Mouse (Mus musculus) stomach, postnatal 0 days (tissue): ENCODE results near the gene E030018B13Rik. TPM values are rescaled to one million over a fixed set of nuclear protein-coding genes. Genes with fewer than 3 reads are reported as not detected.
A peak's percentile ranks its signal among the peaks of the same experiment; 100 is the strongest.

ENCODE experiments used
- ATAC-seq: fragments of 200-750 bp; cut with Nextera tagmentation; 2 replicates; pipeline ENCODE4 v1.8.0; 2017; ENCODE audit not compliant: low FRiP score, low TSS enrichment
- DNase-seq: peaks from one replicate; pipeline ENCODE4 v3.0.0-alpha.2; 2016; ENCODE audit warnings: low spot score
- H3K27ac ChIP-seq: fragments of 300-500 bp; sonication (generic); replicated peaks from 2 replicates; pipeline ENCODE4 v1.5.1; 2014; ENCODE audit warnings: mild to moderate bottlenecking, control low read depth
- H3K27me3 ChIP-seq: fragments of 300-500 bp; sonication (generic); 2 replicates; pipeline ENCODE4 v1.6.1; 2014; ENCODE audit warnings: low read length; ENCODE audit not compliant: control insufficient read depth, insufficient read depth
- H3K36me3 ChIP-seq: fragments of 300-500 bp; sonication (generic); 2 replicates; pipeline ENCODE4 v1.6.1; 2014; ENCODE audit warnings: low read length, mixed read lengths; ENCODE audit not compliant: control insufficient read depth, insufficient read depth
- H3K4me1 ChIP-seq: fragments of 300-500 bp; sonication (generic); replicated peaks from 2 replicates; pipeline ENCODE4 v1.6.1; 2014; ENCODE audit warnings: antibody characterized with exemption; ENCODE audit not compliant: control insufficient read depth, insufficient read depth
- H3K4me2 ChIP-seq: fragments of 300-500 bp; sonication (generic); replicated peaks from 2 replicates; pipeline ENCODE4 v1.6.1; 2014; ENCODE audit warnings: low read depth, mild to moderate bottlenecking, control low read depth, moderate library complexity
- H3K4me3 ChIP-seq: fragments of 300-500 bp; sonication (generic); 2 replicates; pipeline ENCODE4 v1.5.1; 2014; ENCODE audit warnings: low read depth, low read length, control low read depth
- H3K9ac ChIP-seq: fragments of 300-500 bp; sonication (generic); 2 replicates; pipeline ENCODE4 v1.6.1; 2014; ENCODE audit warnings: mild to moderate bottlenecking, low read length, control low read depth, mixed read lengths
- H3K9me3 ChIP-seq: fragments of 300-500 bp; sonication (generic); 2 replicates; pipeline ENCODE4 v1.6.1; 2016; ENCODE audit warnings: low read length; ENCODE audit not compliant: control insufficient read depth
- CTCF ChIP-seq: IDR thresholded peaks from 2 replicates; pipeline ENCODE4 v1.5.1; 2016; ENCODE audit warnings: antibody characterized with exemption, low read depth, mild to moderate bottlenecking, moderate library complexity
- EP300 ChIP-seq: optimal IDR thresholded peaks from 2 replicates; pipeline ENCODE3; 2016; ENCODE audit warnings: antibody characterized with exemption
- WGBS: fragments of 180-500 bp; shearing (Covaris S2); extraction: QIAGEN DNeasy Blood & Tissue Kit; methylation state at CpG from one replicate; pipeline ENCODE4 v1.1.7; 2014; 5-methylcytosine and 5-hydroxymethylcytosine counted together
- polyA plus RNA-seq: library from polyadenylated mRNA; unstranded; fragments of >200 nt; fragmentation: Nextera tagmentation; extraction: Ambion mirVana; gene quantifications from 2 replicates; pipeline ENCODE4 v1.2.1, GENCODE M21; 2015

The E030018B13Rik gene
- polyA plus RNA-seq, 1 experiment from 2014 or later, result not detected

DNA sequence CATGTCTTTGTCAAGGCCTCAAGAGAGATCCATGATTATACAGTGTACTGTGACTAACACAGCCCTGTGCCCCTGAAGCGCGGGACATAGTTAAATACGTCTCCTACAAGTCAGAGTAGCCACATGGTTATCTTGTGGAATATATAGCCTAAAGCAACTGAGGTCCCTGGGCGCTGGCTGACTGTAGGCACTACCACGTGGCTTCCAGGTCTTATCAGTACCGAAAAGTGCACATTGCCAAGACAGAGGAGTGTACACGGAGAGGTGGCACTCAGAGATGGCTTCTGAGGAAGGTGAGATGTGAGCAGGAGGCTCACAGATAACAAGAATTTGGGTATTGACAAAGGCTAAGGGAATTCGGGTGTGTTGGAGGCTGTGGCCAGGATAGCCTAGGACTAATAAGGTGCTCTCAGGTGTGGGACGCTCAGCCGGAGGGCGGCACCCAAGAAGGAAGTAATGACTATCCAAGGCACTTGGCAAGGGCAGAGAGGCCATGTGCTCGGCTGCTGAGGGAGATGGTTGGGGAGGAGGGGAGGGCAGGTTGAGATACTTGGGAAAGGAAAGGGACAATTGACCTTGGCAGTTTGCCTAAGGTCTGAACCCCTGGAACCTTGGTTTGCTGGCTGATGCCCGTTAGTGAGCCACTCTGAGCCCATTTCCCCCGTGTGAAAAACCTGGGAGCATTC, 39.6 kb downstream of the E030018B13Rik start:
- Histone ChIP-seq H3K9me3 (no peaks in the 10 kb centered on the region), H3K27ac (peak overlapping the region; percentile 61), H3K9ac (no peak overlapping the region), H3K4me3 (no peak overlapping the region), H3K4me2 (no peak overlapping the region), H3K36me3 (no peaks in the 10 kb centered on the region), H3K27me3 (no peaks in the 10 kb centered on the region), H3K4me1 (no peaks in the 10 kb centered on the region)
- DNase-seq, result peak; percentile 55
- ATAC-seq, result peak; percentile 75
- TF ChIP-seq CTCF, result no peak
- no peak for TF ChIP-seq EP300
- WGBS, result 64% methylated on average over 14 of the region's 14 CpGs

DNA sequence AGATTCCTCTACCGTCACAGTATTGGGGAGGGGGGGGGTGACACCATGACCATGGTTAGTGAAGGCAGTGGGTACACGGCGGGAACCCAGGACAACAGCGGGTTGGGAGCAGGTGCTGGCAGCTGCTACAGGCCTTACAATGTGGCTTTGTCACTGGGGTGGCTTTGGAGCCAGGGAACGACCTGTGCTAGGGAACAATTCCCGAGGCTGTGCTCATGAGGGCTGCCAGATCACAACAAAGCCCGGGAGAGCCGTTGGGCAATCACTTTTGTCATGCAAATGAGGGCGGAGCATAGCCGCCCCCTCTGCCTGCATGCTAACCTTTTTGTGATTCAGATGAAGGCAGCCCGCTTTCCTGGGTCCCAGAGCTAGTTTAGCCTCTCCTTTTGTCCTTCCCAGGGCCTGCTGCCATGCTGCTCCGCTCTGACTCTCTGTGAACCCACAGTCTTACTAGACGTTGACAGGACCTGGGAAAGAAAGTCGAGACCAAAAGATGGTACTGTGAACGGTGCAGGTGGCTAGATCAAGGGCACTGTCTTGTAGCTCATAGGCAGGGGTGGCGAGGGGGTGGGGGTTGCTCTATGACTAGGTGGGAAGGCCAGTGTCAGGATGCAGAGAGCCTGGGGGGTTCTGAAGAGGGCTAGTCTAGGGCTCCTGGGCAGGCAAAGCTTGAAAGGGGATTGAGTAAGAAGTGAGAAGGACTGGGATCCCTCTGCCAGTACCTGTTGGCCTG, 40.5 kb downstream of the E030018B13Rik start:
- Histone ChIP-seq H3K27ac (peak overlapping the region; percentile 61), H3K27me3 (no peaks in the 10 kb centered on the region), H3K9me3 (no peaks in the 10 kb centered on the region), H3K9ac (no peak overlapping the region), H3K4me1 (no peaks in the 10 kb centered on the region), H3K4me2 (no peak overlapping the region), H3K36me3 (no peaks in the 10 kb centered on the region), H3K4me3 (no peak overlapping the region)
- peak; percentile 73 for DNase-seq
- TF ChIP-seq EP300 (no peak), CTCF (no peak)
- 25% methylated on average over 16 of the region's 16 CpGs for WGBS
- peak; percentile 72 for ATAC-seq

DNA sequence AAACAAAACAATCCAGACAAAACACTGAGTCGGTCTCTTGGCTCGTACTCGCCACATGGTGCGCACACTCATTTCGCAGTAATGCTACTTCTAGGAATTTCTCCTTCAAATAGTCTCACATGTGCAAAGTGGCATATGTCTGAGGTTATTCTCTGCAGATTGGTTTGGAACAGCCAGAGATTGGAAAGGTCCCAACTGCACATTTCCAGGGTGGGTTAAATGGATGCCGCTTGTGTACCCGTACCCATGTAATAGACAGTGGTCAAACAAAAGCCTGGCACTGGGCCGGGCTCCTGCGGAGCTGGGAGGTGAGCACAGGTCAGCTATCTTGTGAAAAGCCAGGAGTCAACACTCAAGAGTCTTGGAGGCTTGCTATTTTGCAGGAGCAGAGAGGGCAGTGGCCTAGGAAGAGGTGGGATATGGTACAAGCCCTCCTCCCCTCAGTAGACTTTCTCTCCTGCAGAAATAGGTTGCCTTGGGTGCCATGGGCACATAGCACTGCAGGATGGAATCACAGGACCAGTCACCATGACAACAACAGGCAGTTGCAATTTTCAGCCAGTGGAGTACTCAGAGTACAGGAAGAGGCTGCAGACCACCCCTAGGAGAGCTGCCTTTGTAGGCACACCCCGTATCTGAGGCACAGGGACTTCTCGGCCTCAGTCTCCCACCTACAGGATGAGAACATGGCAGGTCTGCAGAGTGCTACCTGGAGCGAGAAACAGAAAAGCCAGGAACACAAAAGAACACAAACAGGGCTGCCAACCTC, 41.4 kb downstream of the E030018B13Rik start:
- 83% methylated on average over 12 of the region's 12 CpGs for WGBS
- H3K36me3 ChIP-seq, result no peaks in the 10 kb centered on the region
- no peak overlapping the region for H3K4me3 ChIP-seq
- no peak for ATAC-seq
- H3K9me3 ChIP-seq, result no peaks in the 10 kb centered on the region
- H3K9ac ChIP-seq, result no peak overlapping the region
- H3K27ac ChIP-seq, result no peak overlapping the region
- H3K27me3 ChIP-seq, result no peaks in the 10 kb centered on the region
- no peak for DNase-seq
- no peak overlapping the region for H3K4me2 ChIP-seq
- TF ChIP-seq EP300 (no peak), CTCF (no peak)
- H3K4me1 ChIP-seq, result no peaks in the 10 kb centered on the region

DNA sequence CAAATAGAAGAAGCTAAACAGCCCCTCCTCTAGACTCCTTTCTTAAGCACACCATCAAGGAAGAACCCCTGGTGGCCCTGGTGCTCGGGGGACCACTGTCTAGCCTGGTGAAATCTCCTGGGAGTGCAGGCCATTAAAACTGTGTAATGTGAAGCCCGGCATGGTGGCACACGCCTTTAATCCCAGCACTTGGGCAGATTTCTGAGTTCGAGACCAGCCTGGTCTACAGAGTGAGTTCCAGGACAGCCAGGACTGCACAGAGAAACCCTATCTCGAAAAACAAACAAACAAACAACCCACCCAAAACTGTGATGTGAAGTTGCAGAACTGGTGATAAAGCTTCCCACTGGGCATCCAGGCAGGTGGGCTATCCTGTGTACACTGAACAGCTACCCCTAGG, 47.0 kb downstream of the E030018B13Rik start:
- 65% methylated on average over 5 of the region's 5 CpGs for WGBS
- no peak overlapping the region for H3K4me2 ChIP-seq
- no peak overlapping the region for H3K27ac ChIP-seq
- H3K36me3 ChIP-seq, result no peaks in the 10 kb centered on the region
- DNase-seq (no peak), ATAC-seq (no peak)
- H3K4me1 ChIP-seq, result no peaks in the 10 kb centered on the region
- H3K9me3 ChIP-seq, result no peaks in the 10 kb centered on the region
- no peak overlapping the region for H3K4me3 ChIP-seq
- no peaks in the 10 kb centered on the region for H3K27me3 ChIP-seq
- no peak overlapping the region for H3K9ac ChIP-seq
- TF ChIP-seq EP300 (no peak), CTCF (no peak)

DNA sequence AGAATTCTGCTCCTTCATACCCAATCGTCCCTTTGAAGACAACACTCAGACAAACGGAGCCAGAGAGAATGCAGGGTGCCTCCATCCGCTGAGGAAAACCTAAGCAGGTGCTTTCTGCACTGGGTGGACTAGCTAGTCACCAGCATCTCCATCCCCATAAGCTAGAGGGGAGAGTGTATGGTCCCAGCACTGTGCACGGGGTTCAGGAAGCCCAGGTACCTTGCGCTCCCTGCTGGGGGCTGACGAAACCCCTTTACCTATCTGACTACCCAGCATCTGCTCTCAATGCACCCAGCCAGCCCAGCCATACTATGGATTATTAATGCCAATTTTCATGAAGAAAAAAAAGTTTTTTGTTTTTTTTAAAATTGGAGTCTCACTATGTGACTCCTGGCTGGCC, 47.5 kb downstream of the E030018B13Rik start:
- ATAC-seq, result no peak
- H3K27ac ChIP-seq, result no peak overlapping the region
- no peak for DNase-seq
- H3K4me2 ChIP-seq, result no peak overlapping the region
- no peaks in the 10 kb centered on the region for H3K27me3 ChIP-seq
- WGBS, result 80% methylated on average over 6 of the region's 6 CpGs
- H3K4me3 ChIP-seq, result no peak overlapping the region
- H3K36me3 ChIP-seq, result no peaks in the 10 kb centered on the region
- no peaks in the 10 kb centered on the region for H3K9me3 ChIP-seq
- H3K4me1 ChIP-seq, result no peaks in the 10 kb centered on the region
- no peak overlapping the region for H3K9ac ChIP-seq
- 0 out of 2 replicates have a peak, but pooled peaks have one; percentile 14 for TF ChIP-seq CTCF
- no peak for TF ChIP-seq EP300
